Mouse (Mus musculus): ENCODE measurements around the gene Nfia.
A peak's percentile ranks its signal among the peaks of the same experiment; 100 is the strongest.

The Nfia gene

DNA sequence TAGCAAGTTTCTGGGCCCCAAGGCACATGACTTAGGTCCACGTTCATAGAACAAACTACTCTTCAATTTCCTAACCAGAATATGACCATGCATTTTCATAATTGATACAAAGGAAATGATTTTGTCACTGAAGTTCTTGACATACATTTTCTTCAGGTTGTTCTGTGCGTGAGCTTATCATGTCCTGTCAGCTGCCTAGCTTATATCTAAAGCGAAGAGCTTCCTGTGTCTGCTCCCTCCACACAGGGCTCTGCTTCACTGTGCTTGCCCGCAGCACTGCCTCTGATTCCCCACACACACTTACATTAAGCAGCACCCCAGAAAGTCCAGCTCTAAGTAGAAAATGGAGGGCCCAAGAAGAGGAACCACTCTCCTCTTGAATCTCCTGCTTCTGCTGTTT, 310.0 kb downstream of the Nfia start:
- DNase-seq: peak; percentile 56

DNA sequence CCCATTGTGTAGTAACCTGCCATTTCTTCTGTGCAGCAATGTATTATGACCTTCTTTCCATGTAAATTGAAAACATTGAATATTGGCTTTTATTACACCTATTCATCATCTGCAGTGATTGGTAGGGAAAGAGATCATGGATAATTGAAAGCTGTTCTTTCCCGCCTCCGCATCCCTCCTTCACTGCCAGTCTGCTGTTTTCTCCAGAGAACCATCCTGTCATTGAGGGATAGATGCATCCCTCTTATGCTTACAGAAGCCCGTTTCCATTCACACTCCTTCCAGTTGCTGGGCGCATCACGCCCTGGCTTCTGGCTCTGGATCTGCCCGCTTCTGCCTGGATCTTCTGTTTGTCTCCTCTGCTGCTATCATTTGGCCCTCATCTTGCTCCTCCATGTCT, 312.5 kb downstream of the Nfia start:
- DNase-seq: no peak

DNA sequence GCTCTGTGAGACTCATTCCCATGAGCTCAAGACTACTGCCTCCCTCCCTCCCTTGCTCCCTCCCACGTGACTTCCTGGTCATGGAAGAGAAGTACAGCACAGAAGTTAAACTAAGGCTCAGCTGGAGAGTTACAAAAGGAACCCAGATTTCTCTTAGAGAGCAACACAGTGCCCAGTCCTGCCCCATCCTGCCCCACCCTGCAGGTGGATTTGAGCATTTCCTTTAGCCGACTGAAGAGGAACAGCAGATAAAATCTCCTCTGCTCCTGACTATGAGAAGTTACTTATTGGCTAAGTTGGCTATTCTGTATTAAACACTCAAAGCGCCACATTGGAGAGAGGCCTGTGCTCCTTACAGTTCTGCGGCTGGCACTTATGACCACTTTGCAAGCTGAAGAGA, 314.4 kb downstream of the Nfia start:
- DNase-seq: peak; percentile 49

DNA sequence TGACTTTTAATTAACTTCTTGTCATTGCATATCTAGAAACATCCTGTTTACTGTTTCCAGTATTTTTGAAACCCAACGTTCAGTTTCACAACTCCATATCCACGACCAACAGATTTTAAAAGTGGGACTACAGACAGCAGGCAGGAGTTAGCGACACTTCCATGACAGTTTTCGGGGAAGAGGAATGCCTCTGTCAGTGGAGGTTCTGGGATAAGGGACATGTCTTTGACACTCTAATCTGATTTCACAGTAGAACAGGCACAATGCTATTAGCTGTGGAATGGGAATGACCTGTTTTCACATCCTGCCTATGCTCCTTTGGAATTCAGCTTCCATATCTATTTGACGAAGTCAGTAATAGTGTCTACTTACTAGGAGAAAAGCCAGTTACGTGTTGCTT, 317.5 kb downstream of the Nfia start:
- no peak for DNase-seq

DNA sequence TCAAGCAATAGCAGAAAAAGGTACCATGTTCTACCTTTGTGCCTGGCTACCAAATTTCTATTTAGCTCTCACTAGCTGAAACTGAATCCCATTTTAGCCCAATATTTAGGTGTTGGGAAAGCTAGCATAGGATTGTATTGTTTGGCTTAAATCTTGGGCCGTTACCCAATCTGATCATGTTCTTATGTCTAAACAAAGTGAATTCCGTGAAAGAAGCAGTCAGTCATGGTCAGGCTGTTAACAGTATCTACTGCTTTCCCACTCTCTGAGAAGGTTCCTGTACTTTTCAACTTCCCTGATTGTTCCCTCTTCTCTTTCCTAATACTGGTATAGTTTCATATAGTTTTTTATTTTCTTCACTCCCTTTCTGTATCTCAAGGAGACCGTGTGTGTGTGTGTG, 318.1 kb downstream of the Nfia start:
- DNase-seq: no peak

DNA sequence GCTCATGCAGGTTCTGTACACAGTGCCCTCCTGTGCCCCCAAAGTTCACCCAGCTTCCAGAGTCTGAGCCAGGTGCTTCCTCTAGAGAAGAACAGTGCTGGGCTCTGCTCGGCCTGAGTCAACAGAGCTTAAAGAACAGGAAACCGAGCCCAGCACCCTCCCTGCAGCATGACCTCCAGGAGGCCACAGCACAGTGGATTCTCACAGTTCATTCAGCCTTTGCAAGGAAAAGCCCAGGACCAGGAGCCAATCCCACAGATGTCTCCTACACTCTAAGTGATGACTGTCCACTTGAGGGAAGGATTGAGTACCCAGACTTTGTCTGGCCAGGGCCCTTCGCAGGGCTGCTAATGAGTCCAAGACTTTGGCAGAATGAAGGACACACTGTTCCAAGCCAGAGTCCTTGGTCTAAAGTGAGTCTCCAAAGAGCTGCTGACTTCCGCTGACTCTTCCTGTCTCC, 318.9 kb downstream of the Nfia start:
- peak; percentile 82 for DNase-seq

DNA sequence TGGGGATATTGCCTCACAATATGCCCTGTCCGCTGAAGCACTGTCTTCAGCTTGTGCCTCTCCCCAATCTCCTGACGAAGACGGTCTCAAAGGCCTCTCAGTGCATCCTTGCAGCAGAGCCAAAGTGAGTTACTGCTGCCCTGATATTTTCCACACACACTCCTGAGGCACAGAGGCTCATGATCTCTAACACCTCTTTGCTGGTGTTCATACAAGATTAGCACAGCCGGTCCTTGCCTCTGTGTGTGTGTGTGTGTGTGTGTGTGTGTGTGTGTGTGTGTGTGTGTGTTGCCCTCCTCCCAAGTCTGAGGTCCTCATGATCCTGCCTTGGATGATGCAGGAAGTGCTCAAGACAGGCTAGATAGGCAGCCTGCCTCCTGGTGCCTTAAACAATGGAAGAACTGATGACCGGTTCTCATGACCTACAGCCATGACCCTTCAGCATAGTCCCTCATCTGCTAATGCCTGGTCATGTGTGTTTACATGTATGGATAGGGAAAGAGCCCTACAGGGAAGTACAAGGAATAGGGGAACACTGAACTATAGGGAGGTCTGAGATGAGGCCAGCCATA, 319.5 kb downstream of the Nfia start:
- DNase-seq: no peak

DNA sequence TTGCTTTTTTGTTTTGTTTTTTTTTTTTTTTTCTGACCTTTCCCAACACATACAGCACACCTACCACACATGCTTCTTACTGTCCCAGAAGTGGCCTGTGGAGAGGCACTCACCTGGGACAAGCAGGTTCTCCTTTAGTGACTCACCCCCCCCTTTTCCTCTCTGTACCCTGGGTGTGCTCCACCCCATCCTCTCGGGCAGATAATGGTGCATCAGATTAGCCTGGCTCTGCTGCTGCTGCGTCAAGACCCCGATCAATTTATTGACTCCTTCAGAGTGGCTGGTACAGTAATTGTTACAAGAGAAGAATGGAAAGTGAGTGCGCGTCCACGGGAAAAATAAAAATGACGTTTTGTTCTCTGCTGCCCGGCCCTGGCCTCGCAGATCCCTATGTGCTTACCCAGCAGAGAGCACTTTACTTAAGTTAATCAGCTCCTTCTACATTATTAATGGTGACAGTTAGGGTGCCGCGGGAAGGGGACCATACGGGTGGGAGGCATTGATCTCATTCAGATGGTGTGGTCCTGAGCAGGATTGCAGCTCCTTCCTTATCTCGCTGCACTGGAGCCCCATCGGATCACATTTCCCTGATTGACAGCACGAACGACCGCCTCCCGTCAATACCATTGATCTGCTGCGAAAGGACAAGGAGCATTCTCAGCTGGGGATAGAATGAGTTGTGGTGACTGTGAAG, 321.7 kb downstream of the Nfia start:
- no peak for DNase-seq

DNA sequence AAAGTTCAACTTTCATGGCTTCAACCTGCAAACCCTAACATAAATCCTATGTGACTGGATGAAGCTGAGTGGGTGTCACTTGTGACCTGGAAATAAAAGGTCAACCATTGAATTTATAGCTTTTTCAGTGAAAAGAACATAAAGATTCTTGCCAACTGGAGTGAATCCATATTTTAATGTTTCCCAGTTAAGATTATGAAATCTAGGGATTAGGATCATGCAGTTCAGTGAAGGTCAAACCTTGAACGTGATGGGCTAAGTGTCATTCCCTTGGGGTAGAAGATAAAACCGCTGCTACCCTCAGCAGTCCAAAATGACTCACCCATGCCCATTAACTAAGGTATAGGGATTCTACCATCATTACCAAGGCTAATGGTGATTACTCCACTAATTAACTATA, 322.5 kb downstream of the Nfia start:
- DNase-seq: no peak

DNA sequence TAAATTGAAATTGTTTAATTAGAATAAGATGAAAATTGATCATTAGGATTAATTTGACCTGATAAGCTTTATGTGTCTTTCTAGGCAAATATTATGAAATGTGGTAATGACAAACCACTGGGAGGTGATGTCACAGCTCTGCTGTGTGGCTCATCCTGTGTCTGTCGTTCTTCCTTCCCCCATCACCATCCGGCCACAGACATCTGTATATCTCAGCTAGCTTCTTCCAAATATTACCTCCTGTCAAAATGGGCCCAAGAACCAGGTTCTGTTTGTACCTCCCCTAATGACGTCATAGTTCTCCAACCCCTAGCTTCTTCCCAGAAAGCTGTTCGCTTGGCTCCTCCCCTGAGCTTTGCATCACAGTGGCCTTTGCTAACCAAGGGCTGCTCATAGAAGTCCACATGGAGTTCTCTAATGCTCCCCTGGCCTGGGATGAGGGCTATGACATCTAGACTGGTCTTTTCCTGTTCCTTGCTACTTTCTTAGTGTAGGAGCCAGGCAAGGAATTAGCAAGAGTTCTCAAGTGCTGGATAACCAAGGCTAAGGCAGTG, 324.6 kb downstream of the Nfia start:
- no peak for DNase-seq

DNA sequence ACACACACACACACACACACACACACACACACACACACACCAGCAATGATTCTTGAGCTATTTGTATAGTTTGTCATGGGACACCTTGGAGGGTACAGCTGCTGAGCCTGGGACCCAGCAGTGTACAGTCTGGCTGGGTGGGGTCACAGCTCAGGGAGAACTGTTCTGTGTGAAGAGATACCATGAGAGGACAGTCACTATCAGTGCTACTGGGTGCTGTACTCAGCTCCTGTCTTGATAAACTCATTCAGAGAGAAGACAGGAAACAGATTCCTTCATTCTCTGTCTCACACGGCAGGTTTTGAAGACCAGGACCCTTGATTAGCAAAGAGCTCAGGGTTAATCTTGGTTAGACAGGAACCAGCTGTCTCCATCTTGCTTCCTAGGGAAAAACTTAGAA, 326.1 kb downstream of the Nfia start:
- DNase-seq: no peak

DNA sequence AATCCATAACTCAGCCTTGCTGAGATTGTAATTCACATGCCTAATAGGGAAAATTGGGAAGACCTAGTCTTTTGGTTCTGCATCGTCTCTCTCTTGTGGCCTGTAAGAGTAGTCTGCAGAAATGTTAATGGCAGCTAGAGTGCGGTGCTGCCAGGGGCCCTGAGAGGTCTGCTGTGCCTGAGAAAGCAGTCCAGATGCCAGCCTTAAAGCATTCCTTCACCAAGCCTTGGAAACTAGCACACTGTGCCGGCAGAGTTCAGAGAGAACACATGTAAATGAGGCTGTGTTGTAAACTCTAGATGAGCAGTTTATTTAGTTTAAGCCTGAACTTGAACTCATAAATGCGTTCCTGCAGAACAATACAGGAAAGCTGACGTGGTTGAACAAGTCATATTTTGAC, 326.9 kb downstream of the Nfia start:
- no peak for DNase-seq

DNA sequence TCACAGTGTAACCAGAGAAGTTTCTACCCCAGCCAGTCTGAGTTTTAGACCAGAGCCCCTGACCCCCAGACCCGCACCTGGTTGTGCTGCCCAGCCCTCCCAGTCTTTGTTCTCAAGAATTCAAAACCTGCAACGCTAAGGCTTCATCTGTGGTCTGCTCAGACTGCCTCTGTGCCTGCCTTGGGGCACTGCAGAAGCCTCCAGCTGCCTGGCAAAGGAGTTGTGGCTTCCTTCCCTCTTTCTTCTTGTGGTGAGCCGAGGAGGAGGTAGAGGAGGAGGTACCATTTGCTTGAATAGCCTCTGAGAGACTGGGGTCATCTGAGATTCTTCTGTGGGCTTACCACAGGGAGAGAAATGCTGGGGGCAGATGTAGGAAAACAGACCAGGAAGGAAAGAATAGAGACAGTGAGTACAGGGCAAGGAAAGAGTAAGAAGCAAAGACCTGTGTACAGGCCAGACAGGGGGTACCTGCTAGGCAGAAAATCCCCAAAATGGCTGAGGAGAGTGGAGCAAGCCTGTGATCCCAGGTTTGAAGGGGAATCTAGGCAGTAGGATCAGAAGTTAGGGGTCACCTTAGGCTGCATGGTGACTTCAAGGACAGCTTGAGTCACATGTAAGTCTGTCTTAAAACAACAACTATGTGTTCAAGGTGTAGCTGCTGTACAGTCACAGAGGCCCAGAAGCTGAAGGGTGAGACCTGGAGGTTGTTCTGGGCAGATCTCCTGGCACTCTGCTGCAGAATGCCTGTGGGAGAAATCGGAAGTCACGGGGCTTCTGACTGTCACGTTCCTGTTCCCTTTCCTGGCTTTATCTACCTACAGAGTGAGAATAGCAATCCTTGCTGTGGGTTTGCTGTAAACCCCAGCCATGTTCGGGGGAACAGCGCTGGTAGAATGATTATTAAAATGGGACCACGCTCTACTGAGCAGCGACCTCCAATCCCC, 328.9 kb downstream of the Nfia start:
- DNase-seq: peak; percentile 71

DNA sequence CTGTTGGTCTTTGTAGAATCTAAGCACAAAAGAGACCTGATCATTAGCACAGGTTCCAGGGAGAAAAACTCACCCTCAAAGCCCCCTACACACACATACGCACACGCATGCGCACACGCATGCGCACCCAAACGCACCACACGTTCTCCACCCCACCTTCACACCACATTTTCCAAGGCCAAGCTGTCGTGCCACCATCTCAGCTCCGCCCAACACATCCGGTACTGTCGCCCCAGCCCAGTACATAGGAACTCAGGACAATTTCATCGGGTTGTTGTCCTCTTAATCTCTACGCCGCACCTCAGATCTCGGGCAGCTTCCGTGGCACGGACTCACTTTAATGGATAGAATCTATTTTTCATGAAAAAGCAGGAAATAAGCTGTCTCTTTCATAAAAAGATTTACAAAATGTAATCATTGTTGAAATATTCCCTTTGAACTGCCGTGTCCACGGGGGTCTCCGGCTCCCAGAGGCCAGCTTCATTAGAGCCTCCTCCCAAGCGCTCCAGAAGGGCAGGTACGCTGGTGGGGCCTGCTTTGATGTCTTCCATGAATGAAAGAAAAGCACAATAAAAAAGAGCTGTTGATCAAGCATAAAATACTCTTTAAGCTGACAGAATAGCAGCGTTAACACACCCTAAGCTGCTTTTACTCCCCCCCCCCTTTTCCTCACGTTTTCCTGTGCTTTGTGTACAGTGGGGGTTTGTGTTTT, 330.2 kb downstream of the Nfia start:
- no peak for DNase-seq

DNA sequence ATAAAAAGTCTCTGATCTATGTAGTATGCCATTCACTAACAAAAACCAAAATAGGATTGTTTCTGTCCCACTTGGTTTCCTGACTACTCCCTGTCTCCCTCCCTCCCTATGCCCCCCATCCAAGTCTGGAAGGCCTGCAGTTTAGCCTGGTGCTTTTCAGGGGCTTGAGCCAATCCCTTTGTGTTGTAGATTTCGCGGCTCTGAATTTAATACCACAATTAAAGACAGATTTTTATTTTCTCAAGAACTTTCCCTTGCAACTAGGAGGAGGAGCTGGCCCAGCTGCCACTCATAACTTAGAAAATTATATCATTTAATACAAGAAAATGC, 330.8 kb downstream of the Nfia start:
- DNase-seq: no peak

DNA sequence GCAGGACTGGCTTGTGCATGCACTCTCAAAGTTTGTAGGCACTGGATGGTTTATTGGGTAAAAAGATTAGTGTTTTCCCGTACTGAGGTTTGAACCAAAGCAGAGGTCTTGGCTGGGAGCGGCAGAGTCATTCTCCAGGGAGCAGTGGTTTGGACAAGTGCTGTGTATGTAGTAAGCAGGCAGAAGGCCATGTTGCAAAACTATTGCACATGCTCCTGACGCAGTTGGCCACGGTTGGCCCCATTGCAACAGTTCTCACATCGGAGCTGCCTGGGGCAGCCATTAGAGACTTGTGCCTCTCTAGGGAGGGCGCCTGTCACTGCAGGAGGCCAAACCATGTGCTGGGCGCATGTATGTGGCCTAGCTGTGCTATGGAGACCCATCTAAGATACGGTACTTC, 331.6 kb downstream of the Nfia start:
- no peak for DNase-seq

DNA sequence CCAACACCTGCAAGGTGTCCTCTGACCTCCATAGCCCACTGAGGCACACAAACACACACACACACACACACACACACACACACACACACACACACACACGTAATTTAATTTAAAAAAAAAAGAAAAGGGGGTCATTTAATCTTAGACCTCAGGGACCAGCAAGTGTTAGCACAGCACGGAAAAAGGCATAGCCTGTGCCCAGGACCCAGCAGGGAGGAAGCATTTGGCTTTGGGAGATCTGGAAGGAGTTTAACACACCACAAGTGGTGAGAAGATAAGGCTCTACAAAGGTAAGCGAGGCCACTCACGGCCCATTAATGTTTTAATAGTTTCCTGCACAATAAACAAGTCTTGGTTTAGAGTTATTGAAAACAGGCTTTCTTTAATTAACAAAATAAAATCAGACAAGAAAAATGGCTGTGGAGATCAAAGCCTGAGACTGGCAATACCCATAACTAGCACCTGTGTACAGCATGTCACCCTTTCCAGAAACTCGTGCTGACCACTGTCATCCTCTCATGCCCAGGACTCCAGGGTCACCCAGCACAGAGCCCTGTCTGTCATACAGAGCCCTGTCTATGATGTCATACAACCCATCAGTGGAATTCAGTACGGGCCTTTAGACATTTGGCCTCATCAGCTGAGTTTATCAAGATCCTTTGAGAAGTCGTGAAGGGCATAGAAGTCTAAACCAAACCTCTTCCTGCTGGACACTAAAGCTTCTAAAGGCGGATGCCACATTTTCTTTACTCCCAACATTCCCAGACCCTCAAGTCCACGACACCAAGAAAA, 332.6 kb downstream of the Nfia start:
- DNase-seq: no peak

DNA sequence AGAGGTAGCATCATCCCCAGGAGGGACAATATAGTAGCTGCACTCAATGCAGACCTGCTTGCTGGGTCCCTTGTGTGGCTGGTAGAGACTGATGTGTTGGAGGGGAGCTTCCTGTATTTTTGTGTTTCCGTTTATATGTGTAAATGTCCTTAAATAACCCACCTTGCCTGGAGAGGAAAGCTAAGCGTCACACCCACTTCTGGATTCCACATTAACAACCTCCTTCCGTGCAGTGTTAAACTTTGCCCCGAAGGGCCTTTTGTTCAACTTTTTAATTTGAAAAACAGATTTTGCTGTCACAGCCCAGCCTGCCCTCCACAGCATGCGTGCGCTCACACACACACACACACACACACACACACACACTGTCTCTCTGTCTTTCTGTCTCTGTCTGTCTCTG, 333.4 kb downstream of the Nfia start:
- DNase-seq: no peak

DNA sequence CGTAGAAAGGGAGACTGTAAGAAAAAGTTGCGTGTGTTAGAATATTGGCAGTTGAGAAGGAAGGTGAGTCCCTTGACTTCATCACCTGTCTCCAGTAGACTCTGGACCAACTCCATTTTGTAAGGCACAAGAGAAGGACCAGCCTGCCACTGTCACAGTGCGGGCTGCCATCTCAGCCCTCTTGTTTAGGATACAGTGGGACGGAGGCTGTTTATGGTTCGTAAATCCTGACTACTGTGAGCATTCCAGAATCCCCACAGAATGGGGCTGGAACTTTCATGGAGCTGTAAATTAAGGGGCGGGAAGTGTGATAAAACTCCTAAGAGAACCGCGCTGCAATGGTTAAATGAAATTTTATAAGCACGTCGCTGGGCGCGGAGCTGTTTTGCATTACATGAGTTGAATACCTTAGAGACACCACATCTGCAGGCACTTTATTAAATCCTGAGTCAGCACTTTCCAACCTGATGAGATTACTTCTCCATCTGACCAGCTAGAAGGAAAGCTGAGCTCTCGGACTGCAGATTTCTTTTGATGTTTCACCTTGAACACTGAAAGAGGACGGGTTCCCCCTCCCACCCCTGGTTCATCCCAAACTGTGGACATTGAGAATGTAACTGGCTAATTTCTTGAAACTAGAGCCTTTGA, 334.0 kb downstream of the Nfia start:
- no peak for DNase-seq

DNA sequence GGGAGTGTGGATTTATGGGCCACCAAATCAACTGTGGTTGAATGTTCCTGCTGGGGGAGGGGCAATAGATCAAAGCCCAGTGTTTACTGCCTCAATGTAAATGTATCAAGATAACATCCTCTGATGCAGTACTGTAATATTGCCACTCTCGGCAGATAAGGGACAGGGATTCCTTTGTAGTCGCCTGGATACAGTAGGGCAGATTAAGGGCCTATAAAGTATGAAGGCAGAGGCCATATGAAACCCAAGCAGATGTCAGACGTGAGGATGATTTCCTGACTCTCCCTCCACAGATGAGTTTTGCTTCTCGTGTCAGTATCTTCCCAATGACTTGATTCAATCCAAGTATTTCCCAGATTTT, 334.5 kb downstream of the Nfia start:
- peak; percentile 52 for DNase-seq

DNA sequence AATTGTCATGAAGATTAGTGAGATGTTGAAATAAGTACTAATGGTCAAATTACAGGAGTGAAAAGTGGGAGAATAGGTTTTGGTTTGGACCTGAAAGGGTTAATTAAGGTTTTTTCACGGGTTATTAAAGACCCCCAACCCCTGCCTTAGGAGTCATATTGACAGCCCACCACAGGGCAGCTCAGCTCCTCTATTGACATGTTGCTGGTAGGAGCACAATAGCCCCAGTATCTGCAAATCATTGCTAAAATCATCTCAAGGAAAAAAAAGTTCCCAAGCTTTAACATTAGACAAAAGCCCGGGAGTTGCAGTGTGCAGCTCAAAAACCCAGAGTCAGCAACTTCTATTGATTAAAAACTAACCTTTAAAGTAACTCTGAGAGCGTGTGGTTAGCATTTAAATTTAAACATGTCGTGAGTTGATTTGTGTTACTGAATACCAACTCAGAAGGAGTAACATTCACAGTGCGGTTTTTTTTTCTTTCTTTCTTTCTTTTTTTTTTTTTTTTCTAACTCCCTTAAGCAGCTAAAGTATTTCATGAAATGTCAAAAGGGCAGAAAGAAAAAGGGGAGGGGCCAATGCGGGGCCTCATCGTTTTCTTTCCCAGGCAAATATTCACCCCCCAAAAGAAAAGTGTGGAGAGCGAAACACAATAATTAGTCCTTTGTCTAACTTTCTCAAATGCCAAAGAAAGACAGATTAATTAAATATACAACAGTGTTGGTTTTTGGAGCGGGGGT, 335.6 kb downstream of the Nfia start:
- DNase-seq: no peak

Data from thymus, postnatal 14 days (tissue).